Comparison of ENCODE assay signal across 8 mouse cellular contexts in genomic region chr4:111719296-111719695, GRCm38 (mm10). TPM values are rescaled to one million over a fixed set of nuclear protein-coding genes. Genes with fewer than 3 reads are reported as not detected.
DNase-seq lines count a peak whose midpoint lies in the region; ATAC-seq and TF ChIP-seq lines count a peak whose summit lies in the region.

No protein-coding gene starts in this region.

- ATAC-seq in kidney, postnatal 0 days (replicated peaks; ENCODE audit: low FRiP score, low read depth), result no peak
- ATAC-seq in embryonic facial prominence, embryonic 11.5 days (replicated peaks; ENCODE audit: insufficient number of reproducible peaks, low FRiP score, low TSS enrichment, low read depth), result no peak
- ATAC-seq in hindbrain, embryonic 12.5 days (ENCODE audit: low FRiP score), result 0 out of 2 replicates have a peak, but pooled peaks have one; percentile 4

- H3K4me3 ChIP-seq in kidney, postnatal 0 days (replicated peaks; ENCODE audit: low read depth, low read length), result peak overlapping the region; percentile 68
- peak overlapping the region; percentile 56 for H3K4me3 ChIP-seq in embryonic facial prominence, embryonic 11.5 days (ENCODE audit: low read depth, low read length)
- peak overlapping the region; percentile 87; the same call in 1 of the 2 replicates for H3K4me3 ChIP-seq in hindbrain, embryonic 12.5 days

- H3K36me3 ChIP-seq in kidney, postnatal 0 days (ENCODE audit: insufficient read depth, low read length), result no peaks in the 10 kb centered on the region
- no peaks in the 10 kb centered on the region for H3K36me3 ChIP-seq in embryonic facial prominence, embryonic 11.5 days (replicated peaks; ENCODE audit: control insufficient read depth, insufficient read depth, low read depth, low read length)
- H3K36me3 ChIP-seq in hindbrain, embryonic 12.5 days, result no peaks in the 10 kb centered on the region

- DNase-seq in kidney, postnatal 0 days (ENCODE audit: low spot score), result peak; percentile 29
- DNase-seq in kidney, postnatal 4 days, result no peak
- DNase-seq in embryonic facial prominence, embryonic 11.5 days (ENCODE audit: low spot score), result no peak
- peak; percentile 34 for DNase-seq in lung, postnatal 36 days
- DNase-seq in retina, postnatal 1 day, result no peak
- no peak for DNase-seq in adrenal gland, postnatal 4 days (ENCODE audit: low spot score in 2 of 2)
- no peak for DNase-seq in layer of hippocampus, adult 9-10 months (ENCODE audit: low spot score)

- no peaks in the 10 kb centered on the region for H3K27me3 ChIP-seq in kidney, postnatal 0 days (ENCODE audit: insufficient read depth, low read length)
- H3K27me3 ChIP-seq in embryonic facial prominence, embryonic 11.5 days (ENCODE audit: control insufficient read depth, insufficient read depth, low read length), result no peaks in the 10 kb centered on the region
- H3K27me3 ChIP-seq in hindbrain, embryonic 12.5 days, result no peaks in the 10 kb centered on the region

- peak overlapping the region; percentile 80; the same call in 1 of the 2 replicates for H3K4me2 ChIP-seq in kidney, postnatal 0 days (ENCODE audit: low read length)
- no peak overlapping the region for H3K4me2 ChIP-seq in embryonic facial prominence, embryonic 11.5 days (ENCODE audit: low read depth, low read length)
- peak overlapping the region; percentile 78 for H3K4me2 ChIP-seq in hindbrain, embryonic 12.5 days (replicated peaks)

- 57% methylated on average over 4 of the region's 4 CpGs for WGBS in kidney, postnatal 0 days
- 72% methylated on average over 4 of the region's 4 CpGs for WGBS in embryonic facial prominence, embryonic 11.5 days
- 76% methylated on average over 4 of the region's 4 CpGs for WGBS in hindbrain, embryonic 12.5 days

- no peak for TF ChIP-seq CTCF in kidney, postnatal 0 days (IDR thresholded peaks at IDR 0.05; ENCODE audit: low read depth)

- H3K4me1 ChIP-seq in kidney, postnatal 0 days (replicated peaks; ENCODE audit: insufficient read depth, low read length), result no peaks in the 10 kb centered on the region
- H3K4me1 ChIP-seq in embryonic facial prominence, embryonic 11.5 days (ENCODE audit: control insufficient read depth, insufficient read depth, low read length), result no peaks in the 10 kb centered on the region
- peaks cover 9% of the 10 kb centered on the region for H3K4me1 ChIP-seq in hindbrain, embryonic 12.5 days

- H3K27ac ChIP-seq in kidney, postnatal 0 days, result peak overlapping the region; percentile 91; the same call in 1 of the 2 replicates
- no peak overlapping the region for H3K27ac ChIP-seq in embryonic facial prominence, embryonic 11.5 days (replicated peaks; ENCODE audit: low read depth, low read length)
- H3K27ac ChIP-seq in hindbrain, embryonic 12.5 days, result no peak overlapping the region

- no peaks in the 10 kb centered on the region for H3K9me3 ChIP-seq in kidney, postnatal 0 days (replicated peaks; ENCODE audit: low read length)
- H3K9me3 ChIP-seq in embryonic facial prominence, embryonic 11.5 days (replicated peaks; ENCODE audit: control insufficient read depth, low read length), result no peaks in the 10 kb centered on the region
- H3K9me3 ChIP-seq in hindbrain, embryonic 12.5 days (replicated peaks), result no peaks in the 10 kb centered on the region

- H3K9ac ChIP-seq in kidney, postnatal 0 days (ENCODE audit: low read depth, low read length), result no peak overlapping the region
- no peak overlapping the region for H3K9ac ChIP-seq in embryonic facial prominence, embryonic 11.5 days (replicated peaks; ENCODE audit: low read length)
- H3K9ac ChIP-seq in hindbrain, embryonic 12.5 days, result no peak overlapping the region

RNA-seq across cellular contexts. Expression of gene Spata6, which starts 0.5 kb away (rescaled TPM):
- 33.2 and 38.5 TPM in 2 replicates for polyA plus RNA-seq in kidney, postnatal 0 days (2015; fragmentation: Nextera tagmentation; extraction: Ambion mirVana)
- polyA plus RNA-seq in embryonic facial prominence, embryonic 11.5 days (2014; fragmentation: Nextera tagmentation; extraction: Ambion mirVana), result 30.6 and 32.2 TPM in 2 replicates
- 27.2 and 27.8 TPM in 2 replicates for polyA plus RNA-seq in hindbrain, embryonic 12.5 days (2016; fragmentation: Nextera tagmentation; extraction: Ambion mirVana)
- 10 to 100 TPM; 22.5 to 24.5 TPM for total RNA-seq in adrenal gland, postnatal 4 days (2021)

Comparison
In these comparisons a context has a peak if more than half of its experiments do, and no peak if none do; other contexts are left out.
1. DNase-seq: peak in kidney, postnatal 0 days (single experiment) and lung, postnatal 36 days (single experiment); none in kidney, postnatal 4 days (0 of 2), embryonic facial prominence, embryonic 11.5 days (single experiment), retina, postnatal 1 day (single experiment), adrenal gland, postnatal 4 days (0 of 2) and layer of hippocampus, adult 9-10 months (single experiment).
2. Peak in every context shown above with its lines, with median percentiles within 50 percentile points of each other: H3K4me3 ChIP-seq.